Mouse (Mus musculus) forebrain, embryonic 12.5 days (tissue): Measurements from ENCODE around the gene Fmn2. TPM values are rescaled to one million over a fixed set of nuclear protein-coding genes. Genes with fewer than 3 reads are reported as not detected.

Source experiments
- ATAC-seq: fragments of 200-750 bp; cut with Nextera tagmentation; 2 replicates; pipeline ENCODE4 v1.8.0; 2017; ENCODE audit warnings: moderate TSS enrichment; ENCODE audit not compliant: low FRiP score
- H3K27ac ChIP-seq: fragments of 300-500 bp; sonication (generic); 2 replicates; pipeline ENCODE4 v1.5.1; 2016; ENCODE audit warnings: mild to moderate bottlenecking
- H3K27me3 ChIP-seq: fragments of 300-500 bp; sonication (generic); 2 replicates; pipeline ENCODE4 v1.6.1; 2016; ENCODE audit warnings: mild to moderate bottlenecking
- H3K36me3 ChIP-seq: fragments of 300-500 bp; sonication (generic); replicated peaks from 2 replicates; pipeline ENCODE4 v1.6.1; 2016; ENCODE audit warnings: mild to moderate bottlenecking
- H3K4me1 ChIP-seq: fragments of 300-500 bp; sonication (generic); 2 replicates; pipeline ENCODE4 v1.6.1; 2016
- H3K4me2 ChIP-seq: fragments of 300-500 bp; sonication (generic); 2 replicates; pipeline ENCODE4 v1.6.1; 2016; ENCODE audit warnings: mild to moderate bottlenecking, moderate library complexity
- H3K4me3 ChIP-seq: fragments of 300-500 bp; sonication (generic); replicated peaks from 2 replicates; pipeline ENCODE4 v1.5.1; 2016; ENCODE audit warnings: mild to moderate bottlenecking
- H3K9ac ChIP-seq: fragments of 300-500 bp; sonication (generic); 2 replicates; pipeline ENCODE4 v1.6.1; 2016; ENCODE audit warnings: mild to moderate bottlenecking
- H3K9me3 ChIP-seq: fragments of 300-500 bp; sonication (generic); 2 replicates; pipeline ENCODE4 v1.6.1; 2016
- WGBS: fragments of 180-500 bp; shearing (Covaris S2); methylation state at CpG from one replicate; pipeline ENCODE4 v1.1.7; 2016; 5-methylcytosine and 5-hydroxymethylcytosine counted together
- polyA plus RNA-seq: library from polyadenylated mRNA; unstranded; fragments of >200 nt; fragmentation: Nextera tagmentation; extraction: Ambion mirVana; gene quantifications from 2 replicates; pipeline ENCODE4 v1.2.1, GENCODE M21; 2016

Gene Fmn2
- polyA plus RNA-seq, 1 experiment from 2014 or later = 8.6 TPM

- no peak overlapping the region for H3K9ac ChIP-seq
- no peak overlapping the region for H3K4me3 ChIP-seq
- no peak overlapping the region for H3K4me2 ChIP-seq
- no peaks in the 10 kb centered on the region for H3K4me1 ChIP-seq
- H3K36me3 ChIP-seq = 0 out of 2 replicates have a peak, but pooled peaks cover 4% of the 10 kb centered on the region
- no peak for ATAC-seq
- H3K27me3 ChIP-seq = no peaks in the 10 kb centered on the region
- no peak overlapping the region for H3K27ac ChIP-seq
- H3K9me3 ChIP-seq = no peaks in the 10 kb centered on the region
- WGBS = 95% methylated on average over 6 of the region's 6 CpGs
Observed at GRCm38 (mm10) chr1:174564561-174564960, 62.9 kb downstream of the Fmn2 start.

GRCm38 (mm10) chr1:174568609-174569008, 67.0 kb downstream of the Fmn2 start:
- no peak overlapping the region for H3K27ac ChIP-seq
- no peak overlapping the region for H3K9ac ChIP-seq
- no peaks in the 10 kb centered on the region for H3K27me3 ChIP-seq
- H3K9me3 ChIP-seq = no peaks in the 10 kb centered on the region
- H3K36me3 ChIP-seq = no peaks in the 10 kb centered on the region
- H3K4me2 ChIP-seq = no peak overlapping the region
- 93% methylated on average over 3 of the region's 3 CpGs for WGBS
- no peak overlapping the region for H3K4me3 ChIP-seq
- no peak for ATAC-seq
- H3K4me1 ChIP-seq = no peaks in the 10 kb centered on the region

DNA sequence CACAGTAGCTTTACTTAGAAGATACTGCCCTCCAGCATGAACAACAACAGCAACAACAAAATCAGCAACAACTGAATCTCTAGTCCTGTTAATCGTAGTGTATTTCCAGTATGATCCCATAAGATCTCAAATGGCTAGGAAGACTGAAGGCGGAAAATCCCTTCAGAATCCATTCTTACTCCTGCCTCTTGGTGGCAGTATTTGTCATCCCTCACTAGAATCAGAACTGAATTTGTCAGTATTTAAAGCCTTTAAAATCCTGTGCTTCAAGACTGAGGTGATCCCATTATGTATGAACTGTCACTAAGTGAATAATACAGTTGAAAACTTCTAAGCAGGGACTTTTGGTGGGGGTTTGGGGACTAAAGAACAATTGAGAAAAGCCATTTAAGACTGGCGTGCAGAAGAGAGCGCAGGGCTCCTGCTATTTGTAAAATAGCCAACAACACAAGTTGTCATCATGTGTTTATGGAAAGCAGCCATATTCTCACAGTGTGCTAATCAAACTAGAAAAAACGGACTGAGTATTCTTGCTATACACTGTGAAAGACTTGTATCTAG, 90.9 kb downstream of the Fmn2 start:
- Histone ChIP-seq H3K9ac (no peak overlapping the region), H3K4me3 (no peak overlapping the region), H3K36me3 (no peaks in the 10 kb centered on the region), H3K27ac (no peak overlapping the region), H3K4me1 (no peaks in the 10 kb centered on the region), H3K4me2 (no peak overlapping the region), H3K27me3 (no peaks in the 10 kb centered on the region), H3K9me3 (no peaks in the 10 kb centered on the region)
- 79% methylated on average over 5 of the region's 5 CpGs for WGBS
- ATAC-seq = no peak

- H3K36me3 ChIP-seq = no peaks in the 10 kb centered on the region
- H3K9me3 ChIP-seq = no peaks in the 10 kb centered on the region
- no peak overlapping the region for H3K4me2 ChIP-seq
- peak; percentile 67; the same call in 1 of the 2 replicates for ATAC-seq
- H3K9ac ChIP-seq = no peak overlapping the region
- H3K4me3 ChIP-seq = no peak overlapping the region
- no peaks in the 10 kb centered on the region for H3K4me1 ChIP-seq
- 13% methylated on average over 4 of the region's 4 CpGs for WGBS
- no peak overlapping the region for H3K27ac ChIP-seq
- no peaks in the 10 kb centered on the region for H3K27me3 ChIP-seq
Observed at GRCm38 (mm10) chr1:174594989-174595388, 93.4 kb downstream of the Fmn2 start.

- WGBS = 77% methylated on average over 3 of the region's 3 CpGs
- Histone ChIP-seq H3K27ac (no peak overlapping the region), H3K4me1 (no peaks in the 10 kb centered on the region), H3K9me3 (no peaks in the 10 kb centered on the region), H3K27me3 (no peaks in the 10 kb centered on the region), H3K4me2 (no peak overlapping the region), H3K36me3 (no peaks in the 10 kb centered on the region), H3K9ac (no peak overlapping the region), H3K4me3 (no peak overlapping the region)
- no peak for ATAC-seq
Observed at GRCm38 (mm10) chr1:174597495-174597894, 95.9 kb downstream of the Fmn2 start.

- Histone ChIP-seq H3K4me1 (no peaks in the 10 kb centered on the region), H3K4me2 (no peak overlapping the region), H3K36me3 (no peaks in the 10 kb centered on the region), H3K27me3 (no peaks in the 10 kb centered on the region), H3K9me3 (no peaks in the 10 kb centered on the region), H3K27ac (no peak overlapping the region), H3K9ac (no peak overlapping the region), H3K4me3 (no peak overlapping the region)
- ATAC-seq = no peak
- 94% methylated on average over 6 of the region's 6 CpGs for WGBS
Observed at GRCm38 (mm10) chr1:174598226-174598625, 96.6 kb downstream of the Fmn2 start.

GRCm38 (mm10) chr1:174600041-174600440, 98.4 kb downstream of the Fmn2 start:
- H3K9me3 ChIP-seq = no peaks in the 10 kb centered on the region
- H3K27ac ChIP-seq = no peak overlapping the region
- no peak overlapping the region for H3K4me3 ChIP-seq
- H3K4me1 ChIP-seq = no peaks in the 10 kb centered on the region
- no peaks in the 10 kb centered on the region for H3K27me3 ChIP-seq
- H3K4me2 ChIP-seq = no peak overlapping the region
- no peak overlapping the region for H3K9ac ChIP-seq
- WGBS = 89% methylated on average over 2 of the region's 2 CpGs
- ATAC-seq = no peak
- H3K36me3 ChIP-seq = no peaks in the 10 kb centered on the region

DNA sequence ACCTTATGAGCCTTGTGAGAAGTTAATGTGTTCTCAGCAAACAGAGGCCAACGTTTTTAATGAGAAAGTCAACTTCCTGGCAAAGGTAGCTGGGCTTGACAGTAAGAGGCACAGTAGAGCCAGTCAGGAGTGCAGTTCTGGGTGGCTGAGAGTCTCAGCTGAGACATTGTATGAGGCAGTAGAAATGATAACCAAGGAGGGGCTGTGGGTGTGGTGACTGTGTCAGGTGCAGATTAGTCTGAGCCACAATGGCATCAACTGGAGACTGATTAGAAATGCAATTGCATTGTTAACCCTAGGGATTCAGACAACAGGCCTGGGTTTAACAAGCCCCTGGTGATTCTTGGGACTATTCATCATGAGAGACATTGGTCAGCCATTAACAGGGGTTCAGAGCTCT, 99.0 kb downstream of the Fmn2 start:
- ATAC-seq = no peak
- Histone ChIP-seq H3K4me2 (no peak overlapping the region), H3K27me3 (no peaks in the 10 kb centered on the region), H3K4me1 (no peaks in the 10 kb centered on the region), H3K9ac (no peak overlapping the region), H3K36me3 (no peaks in the 10 kb centered on the region), H3K4me3 (no peak overlapping the region), H3K9me3 (no peaks in the 10 kb centered on the region), H3K27ac (no peak overlapping the region)
- 50% methylated on average over 1 of the region's 1 CpGs for WGBS

DNA sequence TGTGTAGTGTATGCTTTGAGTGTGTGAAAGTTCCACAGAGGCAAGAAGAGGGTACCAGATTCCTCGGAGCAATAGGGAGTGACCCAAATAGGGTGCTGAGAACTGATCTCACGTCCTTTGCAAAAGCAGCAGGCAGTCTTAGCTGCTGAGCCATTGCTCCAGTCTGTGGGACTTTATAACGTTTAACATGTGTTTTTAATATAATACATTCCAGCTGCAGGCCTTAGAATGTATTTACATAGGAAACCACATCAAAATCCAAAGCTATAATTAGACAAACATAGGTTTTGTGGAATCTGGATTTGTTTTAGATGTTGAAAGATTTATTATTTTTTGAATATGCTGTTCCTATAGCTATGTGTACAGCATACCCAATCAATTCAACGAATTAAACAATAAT, 115.7 kb downstream of the Fmn2 start:
- Histone ChIP-seq H3K27me3 (no peaks in the 10 kb centered on the region), H3K9me3 (no peaks in the 10 kb centered on the region), H3K4me3 (no peak overlapping the region), H3K9ac (no peak overlapping the region), H3K27ac (no peak overlapping the region), H3K4me2 (no peak overlapping the region), H3K36me3 (peaks cover 15% of the 10 kb centered on the region), H3K4me1 (no peaks in the 10 kb centered on the region)
- ATAC-seq = no peak
- 77% methylated on average over 4 of the region's 4 CpGs for WGBS

DNA sequence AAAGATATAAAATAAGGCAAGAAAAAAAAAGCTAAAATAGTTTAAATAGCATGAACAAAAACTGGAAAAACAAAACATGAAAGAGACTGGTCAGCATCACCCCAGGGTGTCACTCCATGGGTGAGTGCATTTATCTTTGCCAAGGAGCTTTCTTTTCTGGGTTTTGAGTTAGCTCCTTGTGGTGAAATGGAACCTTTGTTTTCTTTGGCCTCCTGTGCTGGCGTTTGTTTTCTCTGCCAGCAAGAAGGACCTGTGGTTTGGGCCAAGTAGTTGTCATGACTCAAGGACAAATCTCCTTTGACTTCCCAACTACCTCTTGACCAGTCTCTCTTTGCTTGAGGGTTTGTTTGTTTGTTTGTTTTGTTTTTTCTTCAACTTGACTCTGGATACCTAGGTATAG, 119.9 kb downstream of the Fmn2 start:
- no peaks in the 10 kb centered on the region for H3K27me3 ChIP-seq
- no peak overlapping the region for H3K4me3 ChIP-seq
- H3K36me3 ChIP-seq = no peaks in the 10 kb centered on the region
- H3K4me2 ChIP-seq = no peak overlapping the region
- WGBS = 17% methylated on average over 1 of the region's 1 CpGs
- H3K4me1 ChIP-seq = no peaks in the 10 kb centered on the region
- no peak for ATAC-seq
- H3K9me3 ChIP-seq = no peaks in the 10 kb centered on the region
- no peak overlapping the region for H3K27ac ChIP-seq
- H3K9ac ChIP-seq = no peak overlapping the region

DNA sequence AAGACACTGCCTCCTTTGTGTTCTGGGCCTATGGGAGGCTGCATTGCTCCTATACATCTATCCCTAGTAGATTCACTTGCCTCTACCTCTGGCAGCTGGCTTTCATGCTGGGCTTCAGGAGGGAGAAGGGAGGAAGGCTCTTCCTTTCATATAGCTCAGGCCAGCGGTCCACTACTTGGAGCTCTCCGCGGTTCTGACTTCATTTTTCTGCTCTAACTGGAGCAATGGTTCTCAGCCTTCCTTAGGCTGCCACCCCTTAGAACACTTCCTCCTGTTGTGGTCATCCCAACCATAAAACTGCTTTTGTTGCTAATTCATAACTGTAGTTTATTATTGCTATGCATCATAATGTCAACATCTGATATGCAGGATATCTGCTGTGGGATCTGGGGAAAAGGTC, 121.4 kb downstream of the Fmn2 start:
- Histone ChIP-seq H3K9me3 (no peaks in the 10 kb centered on the region), H3K4me2 (no peak overlapping the region), H3K27me3 (no peaks in the 10 kb centered on the region), H3K4me1 (no peaks in the 10 kb centered on the region), H3K36me3 (no peaks in the 10 kb centered on the region), H3K9ac (no peak overlapping the region), H3K4me3 (no peak overlapping the region), H3K27ac (no peak overlapping the region)
- WGBS = 60% methylated on average over 3 of the region's 3 CpGs
- ATAC-seq = no peak

- H3K9ac ChIP-seq = no peak overlapping the region
- no peaks in the 10 kb centered on the region for H3K36me3 ChIP-seq
- H3K27ac ChIP-seq = no peak overlapping the region
- no peak overlapping the region for H3K4me2 ChIP-seq
- H3K4me3 ChIP-seq = no peak overlapping the region
- no peaks in the 10 kb centered on the region for H3K9me3 ChIP-seq
- no peak; the same call in 1 of the 2 replicates for ATAC-seq
- peaks cover 8% of the 10 kb centered on the region; the same call in 1 of the 2 replicates for H3K4me1 ChIP-seq
- H3K27me3 ChIP-seq = no peaks in the 10 kb centered on the region
- 68% methylated on average over 1 of the region's 1 CpGs for WGBS
Observed at GRCm38 (mm10) chr1:174630074-174630473, 128.4 kb downstream of the Fmn2 start.

DNA sequence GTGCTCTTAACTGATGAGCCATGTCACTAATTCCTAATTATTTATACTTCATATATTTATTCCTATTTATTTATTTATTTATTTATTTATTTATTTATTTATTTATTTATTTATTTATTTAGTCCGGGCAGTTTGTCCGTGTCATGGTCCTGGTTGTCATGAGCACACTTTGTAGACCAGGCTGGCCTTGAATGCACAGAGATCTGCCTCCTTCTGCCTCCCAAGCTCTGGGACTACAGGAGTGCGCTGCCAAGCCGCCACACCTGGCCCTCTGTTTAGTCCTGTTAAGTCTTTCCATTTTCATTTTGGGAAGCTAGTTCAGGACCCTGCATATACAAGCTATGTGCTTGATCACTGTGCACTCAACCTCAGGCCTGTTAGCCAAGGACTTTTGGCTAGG, 134.7 kb downstream of the Fmn2 start:
- no peak overlapping the region for H3K27ac ChIP-seq
- peak; percentile 54; the same call in 1 of the 2 replicates for ATAC-seq
- WGBS = 94% methylated on average over 4 of the region's 4 CpGs

More for the DNA sequence above, 134.7 kb downstream of the Fmn2 start:
- Histone ChIP-seq H3K4me2 (no peak overlapping the region), H3K9me3 (no peaks in the 10 kb centered on the region), H3K27me3 (no peaks in the 10 kb centered on the region), H3K4me3 (no peak overlapping the region), H3K9ac (no peak overlapping the region), H3K4me1 (peaks cover 4% of the 10 kb centered on the region; the same call in 1 of the 2 replicates), H3K36me3 (no peaks in the 10 kb centered on the region)
